Mouse (Mus musculus): ENCODE results near the gene Tacc2. TPM values are rescaled to one million over a fixed set of nuclear protein-coding genes. Genes with fewer than 3 reads are reported as not detected.
"Not testable (repeated sequence)": the region's sequence is repeated elsewhere in the genome, so short reads cannot be mapped to it uniquely, and the experiment has no call there.

The Tacc2 gene
- 44.6 and 49.4 TPM in 2 replicates for polyA plus RNA-seq (2012; rRNA removed)

GRCm38 (mm10) chr7:130577388-130578003 is at the start of gene Tacc2:
Tacc2 (plus strand) TSS chr7:130577438.
- Histone ChIP-seq H3K4me1 (ENCODE audit: control insufficient read depth, insufficient read depth, low read length) (peaks cover 2% of the 10 kb centered on the region; the same call in 1 of the 2 replicates), H3K27ac (ENCODE audit: insufficient read depth, low read length) (no peak within 1 kb of the TSS), H3K4me3 (ENCODE audit: insufficient read depth, low read length) (no peak within 1 kb of the TSS)
- TF ChIP-seq POLR2A (IDR thresholded peaks at IDR 0.05; ENCODE audit: extremely low read depth, insufficient read depth, low read length) (no peak), CTCF (IDR thresholded peaks at IDR 0.05; ENCODE audit: extremely low read depth, insufficient read depth, low read length) (no peak)

- not testable (repeated sequence) for H3K4me1 ChIP-seq (ENCODE audit: control insufficient read depth, insufficient read depth, low read length); H3K4me3 ChIP-seq (ENCODE audit: insufficient read depth, low read length); H3K27ac ChIP-seq (ENCODE audit: insufficient read depth, low read length)
Observed at GRCm38 (mm10) chr7:130531138-130531537, 46.1 kb upstream of the Tacc2 start.

GRCm38 (mm10) chr7:130533316-130534260 is 43.6 kb upstream of the Tacc2 start:
- H3K4me3 ChIP-seq (ENCODE audit: insufficient read depth, low read length): no peak overlapping the region
- no peak for TF ChIP-seq POLR2A (IDR thresholded peaks at IDR 0.05; ENCODE audit: extremely low read depth, insufficient read depth, low read length)
- TF ChIP-seq CTCF (IDR thresholded peaks at IDR 0.05; ENCODE audit: extremely low read depth, insufficient read depth, low read length): peak; percentile 94
- no peaks in the 10 kb centered on the region for H3K4me1 ChIP-seq (ENCODE audit: control insufficient read depth, insufficient read depth, low read length)
- H3K27ac ChIP-seq (ENCODE audit: insufficient read depth, low read length): no peak overlapping the region

- TF ChIP-seq CTCF (IDR thresholded peaks at IDR 0.05; ENCODE audit: extremely low read depth, insufficient read depth, low read length) (peak; percentile 16; the same call in 1 of the 2 replicates), POLR2A (IDR thresholded peaks at IDR 0.05; ENCODE audit: extremely low read depth, insufficient read depth, low read length) (no peak)
- H3K27ac ChIP-seq (ENCODE audit: insufficient read depth, low read length): no peak overlapping the region
- no peaks in the 10 kb centered on the region for H3K4me1 ChIP-seq (ENCODE audit: control insufficient read depth, insufficient read depth, low read length)
- no peak overlapping the region for H3K4me3 ChIP-seq (ENCODE audit: insufficient read depth, low read length)
Observed at GRCm38 (mm10) chr7:130535174-130535573, 42.1 kb upstream of the Tacc2 start.

GRCm38 (mm10) chr7:130537068-130537467 is 40.2 kb upstream of the Tacc2 start:
- no peaks in the 10 kb centered on the region for H3K4me1 ChIP-seq (ENCODE audit: control insufficient read depth, insufficient read depth, low read length)
- H3K4me3 ChIP-seq (ENCODE audit: insufficient read depth, low read length): no peak overlapping the region
- no peak overlapping the region for H3K27ac ChIP-seq (ENCODE audit: insufficient read depth, low read length)
- no peak for TF ChIP-seq CTCF (IDR thresholded peaks at IDR 0.05; ENCODE audit: extremely low read depth, insufficient read depth, low read length)
- TF ChIP-seq POLR2A (IDR thresholded peaks at IDR 0.05; ENCODE audit: extremely low read depth, insufficient read depth, low read length): no peak

GRCm38 (mm10) chr7:130540176-130540575 is 37.1 kb upstream of the Tacc2 start:
- TF ChIP-seq POLR2A (IDR thresholded peaks at IDR 0.05; ENCODE audit: extremely low read depth, insufficient read depth, low read length) (no peak), CTCF (IDR thresholded peaks at IDR 0.05; ENCODE audit: extremely low read depth, insufficient read depth, low read length) (no peak)
- Histone ChIP-seq H3K27ac (ENCODE audit: insufficient read depth, low read length) (no peak overlapping the region), H3K4me1 (ENCODE audit: control insufficient read depth, insufficient read depth, low read length) (no peaks in the 10 kb centered on the region), H3K4me3 (ENCODE audit: insufficient read depth, low read length) (no peak overlapping the region)

GRCm38 (mm10) chr7:130543181-130543580 is 34.1 kb upstream of the Tacc2 start:
- H3K4me3 ChIP-seq (ENCODE audit: insufficient read depth, low read length): no peak overlapping the region
- H3K4me1 ChIP-seq (ENCODE audit: control insufficient read depth, insufficient read depth, low read length): no peaks in the 10 kb centered on the region
- TF ChIP-seq POLR2A (IDR thresholded peaks at IDR 0.05; ENCODE audit: extremely low read depth, insufficient read depth, low read length): no peak
- no peak for TF ChIP-seq CTCF (IDR thresholded peaks at IDR 0.05; ENCODE audit: extremely low read depth, insufficient read depth, low read length)
- H3K27ac ChIP-seq (ENCODE audit: insufficient read depth, low read length): no peak overlapping the region

- TF ChIP-seq CTCF (IDR thresholded peaks at IDR 0.05; ENCODE audit: extremely low read depth, insufficient read depth, low read length): no peak
- no peak for TF ChIP-seq POLR2A (IDR thresholded peaks at IDR 0.05; ENCODE audit: extremely low read depth, insufficient read depth, low read length)
- Histone ChIP-seq H3K4me3 (ENCODE audit: insufficient read depth, low read length) (no peak overlapping the region), H3K27ac (ENCODE audit: insufficient read depth, low read length) (no peak overlapping the region), H3K4me1 (ENCODE audit: control insufficient read depth, insufficient read depth, low read length) (no peaks in the 10 kb centered on the region)
Observed at GRCm38 (mm10) chr7:130545401-130545800, 31.8 kb upstream of the Tacc2 start.

- TF ChIP-seq POLR2A (IDR thresholded peaks at IDR 0.05; ENCODE audit: extremely low read depth, insufficient read depth, low read length) (no peak), CTCF (IDR thresholded peaks at IDR 0.05; ENCODE audit: extremely low read depth, insufficient read depth, low read length) (no peak)
- no peak overlapping the region for H3K27ac ChIP-seq (ENCODE audit: insufficient read depth, low read length)
- no peaks in the 10 kb centered on the region for H3K4me1 ChIP-seq (ENCODE audit: control insufficient read depth, insufficient read depth, low read length)
- H3K4me3 ChIP-seq (ENCODE audit: insufficient read depth, low read length): peak overlapping the region; percentile 54; the same call in 1 of the 2 replicates
Observed at GRCm38 (mm10) chr7:130545893-130546292, 31.3 kb upstream of the Tacc2 start.

- no peak for TF ChIP-seq POLR2A (IDR thresholded peaks at IDR 0.05; ENCODE audit: extremely low read depth, insufficient read depth, low read length)
- no peak for TF ChIP-seq CTCF (IDR thresholded peaks at IDR 0.05; ENCODE audit: extremely low read depth, insufficient read depth, low read length)
- H3K27ac ChIP-seq (ENCODE audit: insufficient read depth, low read length): peak overlapping the region; percentile 90
- H3K4me3 ChIP-seq (ENCODE audit: insufficient read depth, low read length): peak overlapping the region; percentile 54
- H3K4me1 ChIP-seq (ENCODE audit: control insufficient read depth, insufficient read depth, low read length): no peaks in the 10 kb centered on the region
Observed at GRCm38 (mm10) chr7:130546421-130546790, 30.8 kb upstream of the Tacc2 start.

All from cortical plate, adult 2 months (tissue).